Mouse (Mus musculus) G1E (cell line): Measurements from ENCODE around the gene Cstb.

Source experiments
- CTCF ChIP-seq: IDR thresholded peaks from 2 replicates; pipeline ENCODE4 v1.5.1; 2012; ENCODE audit warnings: low read depth, low read length, inconsistent platforms, mixed read lengths
- GATA1 ChIP-seq: IDR thresholded peaks from 2 replicates; pipeline ENCODE4 v1.6.1; 2012; ENCODE audit warnings: borderline replicate concordance, low read length, inconsistent platforms, mixed read lengths

DNA sequence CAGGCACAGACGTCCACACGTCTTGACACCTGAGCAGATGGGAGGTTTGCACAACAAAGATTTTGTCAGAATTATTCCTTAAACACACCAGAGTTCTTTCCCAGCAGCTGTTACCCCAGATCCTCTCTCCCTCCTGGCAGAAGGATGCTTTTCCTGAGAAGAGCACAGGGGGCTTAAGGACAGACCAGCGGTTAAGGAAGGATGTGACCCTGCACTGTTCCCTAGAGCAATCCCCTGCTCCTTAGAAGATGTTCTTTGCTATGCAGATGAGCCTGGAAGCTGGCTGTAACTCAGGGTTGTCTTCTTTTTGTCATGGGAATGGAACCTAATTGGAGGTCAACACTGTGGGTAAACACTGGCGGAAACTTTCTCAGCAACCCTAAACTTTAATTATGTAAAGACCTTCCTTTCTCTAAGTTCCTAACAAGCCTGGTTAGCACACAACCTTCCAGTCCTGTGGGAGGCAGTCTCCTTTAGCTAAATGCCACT lies 34.4 kb upstream of the Cstb start:
- TF ChIP-seq CTCF (no peak), GATA1 (no peak)
